Mouse (Mus musculus) spleen, postnatal 0 days (tissue): ENCODE results near the gene Ube2d1. TPM values are rescaled to one million over a fixed set of nuclear protein-coding genes. Genes with fewer than 3 reads are reported as not detected.

Experiments
- polyA plus RNA-seq: library from polyadenylated mRNA; unstranded; fragments of >200 nt; fragmentation: Nextera tagmentation; extraction: Ambion mirVana; gene quantifications from 2 replicates; pipeline ENCODE4 v1.2.1, GENCODE M21; 2015

The Ube2d1 gene
- 12.6 and 15.8 TPM in 2 replicates for polyA plus RNA-seq

DNA sequence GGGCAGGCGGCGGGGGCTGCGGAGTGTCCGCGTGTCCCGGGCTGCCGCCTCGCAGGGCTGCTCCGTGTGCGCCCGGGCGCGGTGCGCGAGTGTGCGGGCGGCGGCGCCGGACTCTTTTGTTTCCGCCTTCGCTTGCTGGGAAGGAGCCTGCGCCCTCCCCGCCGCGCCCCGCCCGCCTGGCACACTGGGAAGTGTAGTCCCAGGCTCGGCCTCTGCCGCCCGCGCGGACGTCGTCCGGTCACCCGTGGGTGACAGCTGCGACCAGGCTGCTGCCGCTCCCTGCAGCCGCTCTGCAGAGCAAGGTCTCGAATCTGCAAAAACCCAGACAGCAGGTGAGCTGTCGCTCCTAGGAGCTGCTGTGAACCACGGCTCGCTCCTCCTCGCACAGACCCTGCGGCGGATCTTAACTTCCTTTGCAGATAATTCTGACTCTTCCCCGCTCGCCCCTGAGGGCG is at the start of gene Ube2d1:
TSS of gene Ube2d1 (minus strand) at position 137 of the 455 bp plus-strand sequence.

DNA sequence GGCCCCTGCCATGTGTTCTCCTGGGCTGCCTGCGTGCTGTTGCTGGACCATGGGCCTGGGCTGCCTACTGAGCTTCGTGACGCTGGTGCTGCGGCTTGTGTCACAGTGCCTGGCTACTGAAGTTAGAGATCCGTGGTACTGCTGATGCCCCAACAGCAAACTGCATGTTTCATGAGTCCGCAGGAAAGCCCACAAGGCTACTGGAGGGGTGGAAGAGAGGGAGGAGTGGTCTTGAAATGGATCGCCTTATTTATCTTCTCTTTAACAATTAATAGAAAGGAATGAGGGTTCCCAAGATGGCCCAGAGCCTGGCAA is 46.9 kb downstream of the Ube2d1 start, which contains the start of gene Tfam:
TSS of gene Tfam (minus strand) at position 41 of the 315 bp plus-strand sequence.

Other genes with a start within 250 kb of the Ube2d1 start
- 9.1 and 11.1 TPM in 2 replicates for gene Bicc1, start 125.6 kb downstream of the Ube2d1 start, polyA plus RNA-seq
- 37.8 and 40.3 TPM in 2 replicates for gene Tfam, start 47.0 kb downstream of the Ube2d1 start, polyA plus RNA-seq
- gene Cisd1, start 59.7 kb upstream of the Ube2d1 start, polyA plus RNA-seq = 79.3 and 96.5 TPM in 2 replicates
- gene Ipmk, start 62.5 kb upstream of the Ube2d1 start, polyA plus RNA-seq = 10.2 and 11.7 TPM in 2 replicates